Mouse (Mus musculus) lung, postnatal 25 days (tissue): ENCODE measurements around the gene Dcst1.

Experiments used
- DNase-seq: peaks from one replicate; pipeline ENCODE4 v3.0.0; 2022; ENCODE audit warnings: low spot score

The Dcst1 gene

GRCm38 (mm10) chr3:89388134-89388881 lies 23.3 kb upstream of the Dcst1 start:
- DNase-seq, result no peak

- DNase-seq, result no peak
Measured at GRCm38 (mm10) chr3:89387632-89388031, 22.6 kb upstream of the Dcst1 start.

- no peak for DNase-seq
Measured at GRCm38 (mm10) chr3:89386438-89387420, 21.7 kb upstream of the Dcst1 start.

GRCm38 (mm10) chr3:89385451-89385850 lies 20.4 kb upstream of the Dcst1 start:
- DNase-seq, result no peak

- DNase-seq, result no peak
Measured at GRCm38 (mm10) chr3:89384331-89385076, 19.5 kb upstream of the Dcst1 start.

GRCm38 (mm10) chr3:89383651-89384255 lies 18.7 kb upstream of the Dcst1 start:
- DNase-seq, result no peak

- DNase-seq, result no peak
Measured at GRCm38 (mm10) chr3:89382950-89383349, 17.9 kb upstream of the Dcst1 start.

- DNase-seq, result no peak
Measured at GRCm38 (mm10) chr3:89382033-89382882, 17.2 kb upstream of the Dcst1 start.

GRCm38 (mm10) chr3:89381233-89381632 lies 16.2 kb upstream of the Dcst1 start:
- no peak for DNase-seq

GRCm38 (mm10) chr3:89380711-89381110 lies 15.7 kb upstream of the Dcst1 start:
- DNase-seq, result no peak

- no peak for DNase-seq
Measured at GRCm38 (mm10) chr3:89380291-89380690, 15.2 kb upstream of the Dcst1 start.

- no peak for DNase-seq
Measured at GRCm38 (mm10) chr3:89379388-89380131, 14.5 kb upstream of the Dcst1 start.

GRCm38 (mm10) chr3:89378394-89379067 lies 13.5 kb upstream of the Dcst1 start:
- DNase-seq, result no peak

- DNase-seq, result no peak
Measured at GRCm38 (mm10) chr3:89377831-89378230, 12.8 kb upstream of the Dcst1 start.

GRCm38 (mm10) chr3:89373581-89374231 lies 8.7 kb upstream of the Dcst1 start:
- DNase-seq, result no peak

GRCm38 (mm10) chr3:89367338-89367737 lies 2.3 kb upstream of the Dcst1 start:
- no peak for DNase-seq

- no peak for DNase-seq
Measured at GRCm38 (mm10) chr3:89365486-89366414, 697 bp upstream of the Dcst1 start.

GRCm38 (mm10) chr3:89364631-89365030 lies 422 bp downstream of the Dcst1 start:
- no peak for DNase-seq
